14 mouse cellular contexts compared by ENCODE assay signal in genomic region chr19:18828601-18829000, GRCm38 (mm10).
"Had no signal": no experiment of that assay in that cellular context is flagged by ENCODE, and none has a peak within 500 bp of the region (broad histone marks: within the 10 kb centered on the region; RNA-seq: fewer than 3 reads in every experiment).

No protein-coding gene starts in this region.

- DNase-seq: gastrocnemius, adult 2 months; gastrocnemius, postnatal 10 days; gastrocnemius, postnatal 25 days; heart, adult 18-20 months; heart, postnatal 10 days; heart, postnatal 4 days; kidney, adult 18-20 months; kidney, adult 8-10 months; kidney, postnatal 10 days; kidney, postnatal 25 days; kidney, postnatal 4 days; liver; liver, embryonic 13.5 days; liver, postnatal 0 days had no signal
